Mouse (Mus musculus): ENCODE measurements around the gene Alkbh3. TPM values are rescaled to one million over a fixed set of nuclear protein-coding genes. Genes with fewer than 3 reads are reported as not detected.
A peak's percentile ranks its signal among the peaks of the same experiment; 100 is the strongest.

Gene Alkbh3
- polyA plus RNA-seq, 1 experiment from 2014 or later: 69.3 TPM

- TF ChIP-seq CTCF (IDR thresholded peaks at IDR 0.05; ENCODE audit: low read depth): no peak
- Histone ChIP-seq H3K4me3 (ENCODE audit: low read depth, low read length) (peak overlapping the region; percentile 68), H3K9ac (peak overlapping the region; percentile 69), H3K27ac (ENCODE audit: low read depth) (no peak overlapping the region), H3K4me1 (ENCODE audit: insufficient read depth) (no peaks in the 10 kb centered on the region), H3K36me3 (ENCODE audit: insufficient read depth) (no peaks in the 10 kb centered on the region), H3K4me2 (peak overlapping the region; percentile 82), H3K9me3 (ENCODE audit: low read depth, low read length) (no peaks in the 10 kb centered on the region), H3K27me3 (ENCODE audit: insufficient read depth, low read length) (peaks cover 32% of the 10 kb centered on the region)
- peak; percentile 60 for DNase-seq
- 1% methylated on average over 32 of the region's 32 CpGs for WGBS
- ATAC-seq (ENCODE audit: insufficient read depth): 0 out of 2 replicates have a peak, but pooled peaks have one; percentile 2
Observed at GRCm38 (mm10) chr2:93954781-93955578, 55.6 kb downstream of the Alkbh3 start.

- H3K4me1 ChIP-seq (ENCODE audit: insufficient read depth): no peaks in the 10 kb centered on the region
- no peak for TF ChIP-seq CTCF (IDR thresholded peaks at IDR 0.05; ENCODE audit: low read depth)
- H3K36me3 ChIP-seq (ENCODE audit: insufficient read depth): no peaks in the 10 kb centered on the region
- 69% methylated on average over 9 of the region's 9 CpGs for WGBS
- DNase-seq: no peak
- no peaks in the 10 kb centered on the region for H3K9me3 ChIP-seq (ENCODE audit: low read depth, low read length)
- peaks cover 32% of the 10 kb centered on the region for H3K27me3 ChIP-seq (ENCODE audit: insufficient read depth, low read length)
- no peak overlapping the region for H3K4me3 ChIP-seq (ENCODE audit: low read depth, low read length)
- ATAC-seq (ENCODE audit: insufficient read depth): no peak
- peak overlapping the region; percentile 82; the same call in 1 of the 2 replicates for H3K4me2 ChIP-seq
- H3K9ac ChIP-seq: no peak overlapping the region
- no peak overlapping the region for H3K27ac ChIP-seq (ENCODE audit: low read depth)
Observed at GRCm38 (mm10) chr2:93953726-93954125, 56.9 kb downstream of the Alkbh3 start.

DNA sequence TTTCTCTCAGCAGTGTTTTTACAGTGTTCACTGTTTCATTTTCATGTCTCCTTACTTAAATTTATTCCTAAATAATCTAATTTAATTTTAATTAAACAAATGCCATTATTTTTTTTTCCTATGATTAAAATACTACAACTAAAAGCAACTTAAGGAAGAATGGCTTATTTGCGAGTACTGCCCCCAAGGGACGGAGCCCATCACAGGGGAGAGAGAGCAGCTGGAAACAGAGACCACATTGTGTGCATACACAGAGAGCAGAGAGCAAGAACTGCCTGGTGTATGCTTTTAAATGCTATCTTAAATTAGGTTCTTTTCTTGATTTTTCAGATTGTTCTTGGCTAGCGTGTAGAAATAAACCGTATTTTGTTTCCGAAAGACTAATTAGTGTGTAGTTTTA lies 63.6 kb downstream of the Alkbh3 start:
- H3K36me3 ChIP-seq (ENCODE audit: insufficient read depth): no peaks in the 10 kb centered on the region
- DNase-seq (no peak), ATAC-seq (ENCODE audit: insufficient read depth) (no peak)
- WGBS: 64% methylated on average over 5 of the region's 5 CpGs
- H3K27me3 ChIP-seq (ENCODE audit: insufficient read depth, low read length): no peaks in the 10 kb centered on the region
- H3K4me2 ChIP-seq: no peak overlapping the region
- no peak overlapping the region for H3K27ac ChIP-seq (ENCODE audit: low read depth)
- H3K4me1 ChIP-seq (ENCODE audit: insufficient read depth): no peaks in the 10 kb centered on the region
- no peak overlapping the region for H3K4me3 ChIP-seq (ENCODE audit: low read depth, low read length)
- no peak for TF ChIP-seq CTCF (IDR thresholded peaks at IDR 0.05; ENCODE audit: low read depth)
- H3K9me3 ChIP-seq (ENCODE audit: low read depth, low read length): no peaks in the 10 kb centered on the region
- H3K9ac ChIP-seq: no peak overlapping the region

DNA sequence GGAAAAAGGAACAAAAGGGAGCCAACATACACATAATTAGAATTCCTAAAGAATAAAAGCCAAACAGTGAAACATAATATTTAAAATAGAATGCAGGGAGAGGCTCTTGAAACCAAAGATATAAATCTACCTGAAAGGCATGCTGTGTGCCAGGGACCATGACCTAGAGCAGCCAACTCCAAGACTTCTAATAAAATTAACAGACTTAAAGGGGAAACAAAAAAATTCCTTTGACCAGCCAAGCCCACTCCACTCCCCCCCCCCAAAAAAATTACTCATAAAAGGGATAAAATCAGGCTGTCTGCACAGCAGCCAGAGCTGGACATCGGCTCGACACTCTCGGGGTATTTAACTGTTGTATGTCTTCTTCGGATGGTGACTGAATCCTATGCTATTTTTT lies 65.8 kb downstream of the Alkbh3 start:
- no peak overlapping the region for H3K27ac ChIP-seq (ENCODE audit: low read depth)
- H3K9ac ChIP-seq: no peak overlapping the region
- H3K9me3 ChIP-seq (ENCODE audit: low read depth, low read length): no peaks in the 10 kb centered on the region
- no peak overlapping the region for H3K4me2 ChIP-seq
- H3K36me3 ChIP-seq (ENCODE audit: insufficient read depth): no peaks in the 10 kb centered on the region
- H3K4me1 ChIP-seq (ENCODE audit: insufficient read depth): no peaks in the 10 kb centered on the region
- WGBS: 93% methylated on average over 4 of the region's 4 CpGs
- no peak for ATAC-seq (ENCODE audit: insufficient read depth)
- no peak for DNase-seq
- H3K4me3 ChIP-seq (ENCODE audit: low read depth, low read length): no peak overlapping the region
- no peaks in the 10 kb centered on the region for H3K27me3 ChIP-seq (ENCODE audit: insufficient read depth, low read length)
- TF ChIP-seq CTCF (IDR thresholded peaks at IDR 0.05; ENCODE audit: low read depth): no peak

DNA sequence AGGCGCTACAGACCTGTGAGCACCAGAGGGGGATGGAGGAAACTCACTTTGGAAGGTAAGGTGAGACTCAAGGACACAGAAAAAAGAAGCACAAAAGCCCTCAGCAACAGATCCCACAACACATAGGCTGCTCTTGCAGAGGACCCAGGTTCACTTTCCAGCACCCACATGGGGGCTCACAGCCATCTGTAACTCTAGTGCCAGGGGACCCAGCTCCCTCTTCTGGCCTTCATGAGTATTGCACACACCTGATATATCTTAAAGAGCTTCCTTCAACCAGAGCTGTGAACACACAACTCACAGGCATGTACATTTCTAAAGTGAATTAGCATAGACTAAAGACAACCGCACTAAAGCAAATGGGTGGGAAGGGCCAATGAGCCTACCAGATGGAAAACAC lies 66.5 kb downstream of the Alkbh3 start:
- Histone ChIP-seq H3K4me1 (ENCODE audit: insufficient read depth) (no peaks in the 10 kb centered on the region), H3K4me2 (no peak overlapping the region), H3K4me3 (ENCODE audit: low read depth, low read length) (no peak overlapping the region), H3K9ac (no peak overlapping the region), H3K36me3 (ENCODE audit: insufficient read depth) (no peaks in the 10 kb centered on the region), H3K9me3 (ENCODE audit: low read depth, low read length) (no peaks in the 10 kb centered on the region), H3K27me3 (ENCODE audit: insufficient read depth, low read length) (no peaks in the 10 kb centered on the region), H3K27ac (ENCODE audit: low read depth) (no peak overlapping the region)
- DNase-seq (no peak), ATAC-seq (ENCODE audit: insufficient read depth) (no peak)
- peak; percentile 39 for TF ChIP-seq CTCF (IDR thresholded peaks at IDR 0.05; ENCODE audit: low read depth)
- WGBS: 85% methylated on average over 2 of the region's 2 CpGs

DNA sequence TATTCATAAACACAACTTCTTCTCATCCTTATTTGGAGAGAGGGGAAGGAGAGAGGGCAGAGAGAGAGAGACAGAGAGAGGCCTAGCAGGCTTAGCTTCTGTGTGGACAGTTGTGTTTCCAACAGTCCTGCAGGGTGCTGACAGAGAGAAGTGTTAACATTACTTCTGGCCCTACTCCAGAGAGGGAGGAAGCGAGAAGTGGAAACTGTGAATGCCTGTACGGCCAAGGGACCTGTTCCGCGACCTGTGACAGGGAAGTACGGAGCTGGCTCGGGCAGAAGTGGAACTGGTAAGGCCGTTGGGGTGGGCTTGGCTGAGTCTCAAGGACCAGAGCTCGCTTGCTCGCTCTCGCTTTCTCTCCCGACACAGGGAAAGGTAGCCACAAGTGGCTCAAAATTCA lies 68.9 kb downstream of the Alkbh3 start:
- ATAC-seq (ENCODE audit: insufficient read depth): 0 out of 2 replicates have a peak, but pooled peaks have one; percentile 56
- TF ChIP-seq CTCF (IDR thresholded peaks at IDR 0.05; ENCODE audit: low read depth): no peak

DNA sequence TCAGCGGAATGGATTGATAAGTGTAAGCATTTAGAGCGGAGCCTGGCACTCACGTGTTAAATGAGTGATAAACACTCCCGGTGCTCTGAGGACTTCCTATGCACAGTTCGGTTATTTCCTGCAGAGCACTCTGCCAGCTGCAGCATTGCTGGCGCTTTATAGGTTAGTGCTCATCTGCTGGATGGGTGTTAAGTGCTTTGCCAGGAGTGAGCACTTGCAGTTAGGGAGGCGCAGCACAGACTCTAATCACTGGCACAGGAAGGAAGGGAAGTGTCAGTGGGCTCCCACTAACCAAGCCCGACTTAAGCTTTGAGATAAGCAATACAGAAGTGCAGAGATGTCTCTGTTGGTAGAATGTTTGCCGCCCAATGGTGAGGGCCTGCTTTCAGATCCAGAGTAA lies 72.1 kb downstream of the Alkbh3 start:
- peak; percentile 26 for DNase-seq
- H3K36me3 ChIP-seq (ENCODE audit: insufficient read depth): no peaks in the 10 kb centered on the region
- no peaks in the 10 kb centered on the region for H3K4me1 ChIP-seq (ENCODE audit: insufficient read depth)
- no peak for TF ChIP-seq CTCF (IDR thresholded peaks at IDR 0.05; ENCODE audit: low read depth)
- H3K27me3 ChIP-seq (ENCODE audit: insufficient read depth, low read length): no peaks in the 10 kb centered on the region
- no peak overlapping the region for H3K4me2 ChIP-seq
- no peak overlapping the region for H3K4me3 ChIP-seq (ENCODE audit: low read depth, low read length)
- no peak overlapping the region for H3K27ac ChIP-seq (ENCODE audit: low read depth)
- 48% methylated on average over 9 of the region's 9 CpGs for WGBS
- H3K9ac ChIP-seq: no peak overlapping the region
- no peak for ATAC-seq (ENCODE audit: insufficient read depth)
- H3K9me3 ChIP-seq (ENCODE audit: low read depth, low read length): no peaks in the 10 kb centered on the region

More for the DNA sequence above, 68.9 kb downstream of the Alkbh3 start:
- H3K27ac ChIP-seq (ENCODE audit: low read depth): no peak overlapping the region
- H3K36me3 ChIP-seq (ENCODE audit: insufficient read depth): no peaks in the 10 kb centered on the region
- DNase-seq: peak; percentile 70
- H3K27me3 ChIP-seq (ENCODE audit: insufficient read depth, low read length): no peaks in the 10 kb centered on the region
- no peak overlapping the region for H3K9ac ChIP-seq
- 32% methylated on average over 11 of the region's 11 CpGs for WGBS
- no peaks in the 10 kb centered on the region for H3K4me1 ChIP-seq (ENCODE audit: insufficient read depth)
- no peaks in the 10 kb centered on the region for H3K9me3 ChIP-seq (ENCODE audit: low read depth, low read length)
- no peak overlapping the region for H3K4me2 ChIP-seq
- no peak overlapping the region for H3K4me3 ChIP-seq (ENCODE audit: low read depth, low read length)

Other genes starting within 250 kb of the Alkbh3 start
- gene Ext2, start 188.2 kb downstream of the Alkbh3 start, polyA plus RNA-seq (2014; fragmentation: Nextera tagmentation; extraction: Ambion mirVana): 138 and 140 TPM in 2 replicates
- 10.0 and 11.3 TPM in 2 replicates for gene Accs, start 160.9 kb downstream of the Alkbh3 start, polyA plus RNA-seq (2014; fragmentation: Nextera tagmentation; extraction: Ambion mirVana)
- 0.16 and 0.22 TPM in 2 replicates for gene Accsl, start 141.7 kb downstream of the Alkbh3 start, polyA plus RNA-seq (2014; fragmentation: Nextera tagmentation; extraction: Ambion mirVana)
- 40.7 and 45.3 TPM in 2 replicates for gene Gm13889, start 53.6 kb downstream of the Alkbh3 start, polyA plus RNA-seq (2014; fragmentation: Nextera tagmentation; extraction: Ambion mirVana)
- not detected in 2 replicates for gene Gm27027, start 14.5 kb downstream of the Alkbh3 start, polyA plus RNA-seq (2014; fragmentation: Nextera tagmentation; extraction: Ambion mirVana)
- gene Hsd17b12, start 147.2 kb upstream of the Alkbh3 start, polyA plus RNA-seq (2014; fragmentation: Nextera tagmentation; extraction: Ambion mirVana): 127 and 128 TPM in 2 replicates

Data from lung, embryonic 14.5 days (tissue).